Mouse (Mus musculus) neutrophil, adult 59 days (primary cell): ENCODE results near the gene Zbtb4. TPM values are rescaled to one million over a fixed set of nuclear protein-coding genes. Genes with fewer than 3 reads are reported as not detected.

Source experiments
- total RNA-seq, 2 experiments: library from RNA; stranded (reverse); gene quantifications; 1 replicate in 1 of 2; 2 replicates in 1 of 2; pipeline ENCODE4 v1.2.4; 2023

Gene Zbtb4
- total RNA-seq: 1 to 10 TPM; 2.8 to 2.9 TPM

GRCm38 (mm10) chr11:69765221-69766125 is at the start of gene Zbtb4:
Gene Zbtb4, plus strand, starts transcription at chr11:69765912.

GRCm38 (mm10) chr11:69758478-69758970 is 7.2 kb upstream of the Zbtb4 start, which contains the start of gene Polr2a:
Gene Polr2a, minus strand, starts transcription at chr11:69758637.

GRCm38 (mm10) chr11:69761868-69762267 is 3.8 kb upstream of the Zbtb4 start, which contains the start of gene Slc35g3:
Gene Slc35g3, minus strand, starts transcription at chr11:69761968.

GRCm38 (mm10) chr11:69795168-69795982 is 29.7 kb downstream of the Zbtb4 start, which contains the start of gene Chrnb1:
Gene Chrnb1, minus strand, starts transcription at chr11:69795943.

GRCm38 (mm10) chr11:69801379-69801977 is 35.8 kb downstream of the Zbtb4 start, which contains the start of gene Fgf11:
Gene Fgf11, minus strand, starts transcription at chr11:69801857.

GRCm38 (mm10) chr11:69804972-69805909 is 39.5 kb downstream of the Zbtb4 start, which contains the start of gene Tmem102:
Gene Tmem102, minus strand, starts transcription at chr11:69805624.

GRCm38 (mm10) chr11:69815155-69815554 is 49.4 kb downstream of the Zbtb4 start, which contains the start of gene Gm39566:
Gene Gm39566, minus strand, starts transcription at chr11:69815298.

GRCm38 (mm10) chr11:69818365-69818764 is 52.7 kb downstream of the Zbtb4 start, which contains the start of gene Spem2:
Gene Spem2, minus strand, starts transcription at chr11:69818465.

GRCm38 (mm10) chr11:69822080-69822479 is 56.4 kb downstream of the Zbtb4 start, which contains the start of gene Spem1:
Gene Spem1, minus strand, starts transcription at chr11:69822180.

Other genes starting within 250 kb of the Zbtb4 start
- gene Dnah2, start 216.8 kb upstream of the Zbtb4 start, total RNA-seq: 1 to 10 TPM; 2.6 to 6.5 TPM
- gene Efnb3, start 205.7 kb upstream of the Zbtb4 start, total RNA-seq: under 1 TPM in 1 of 2 experiments, not detected in 1; 0.24 TPM
- 10 to 100 TPM in 1 of 2 experiments, 1 to 10 TPM in 1; 9.1 to 11.8 TPM for gene Wrap53, start 185.7 kb upstream of the Zbtb4 start, total RNA-seq
- gene Trp53, start 185.6 kb upstream of the Zbtb4 start, total RNA-seq: 10 to 100 TPM; 52.9 to 58.1 TPM
- gene Atp1b2, start 160.0 kb upstream of the Zbtb4 start, total RNA-seq: 1 to 10 TPM in 1 of 2 experiments, under 1 TPM in 1; 0.90 to 4.0 TPM
- gene Shbg, start 148.0 kb upstream of the Zbtb4 start, total RNA-seq: not detected
- not detected for gene Sat2, start 143.9 kb upstream of the Zbtb4 start, total RNA-seq
- 10 to 100 TPM; 39.1 to 51.4 TPM for gene Fxr2, start 132.9 kb upstream of the Zbtb4 start, total RNA-seq
- gene Sox15, start 110.6 kb upstream of the Zbtb4 start, total RNA-seq: under 1 TPM in 1 of 2 experiments, not detected in 1; 0.62 TPM
- gene Mpdu1, start 103.3 kb upstream of the Zbtb4 start, total RNA-seq: 10 to 100 TPM; 54.1 to 58.1 TPM
- gene Cd68, start 99.8 kb upstream of the Zbtb4 start, total RNA-seq: 100 to 1,000 TPM; 111 to 170 TPM
- 100 to 1,000 TPM; 570 to 577 TPM for gene Eif4a1, start 93.5 kb upstream of the Zbtb4 start, total RNA-seq
- 10 to 100 TPM; 66.6 to 83.8 TPM for gene Senp3, start 83.8 kb upstream of the Zbtb4 start, total RNA-seq
- gene Tnfsf13, start 80.1 kb upstream of the Zbtb4 start, total RNA-seq: 10 to 100 TPM; 12.1 to 17.1 TPM
- gene Tnfsf12, start 70.1 kb upstream of the Zbtb4 start, total RNA-seq: 10 to 100 TPM in 1 of 2 experiments, 1 to 10 TPM in 1; 6.9 to 12.4 TPM
- 1 to 10 TPM; 4.5 to 7.2 TPM for gene Tnfsfm13, start 69.8 kb upstream of the Zbtb4 start, total RNA-seq
- 10 to 100 TPM; 81.5 to 86.5 TPM for gene Polr2a, start 7.3 kb upstream of the Zbtb4 start, total RNA-seq
- not detected for gene Slc35g3, start 3.9 kb upstream of the Zbtb4 start, total RNA-seq
- gene Chrnb1, start 30.0 kb downstream of the Zbtb4 start, total RNA-seq: 1 to 10 TPM in 1 of 2 experiments, under 1 TPM in 1; 0.86 to 1.8 TPM
- under 1 TPM in 1 of 2 experiments, not detected in 1; 0.11 TPM for gene Fgf11, start 35.9 kb downstream of the Zbtb4 start, total RNA-seq
- gene Tmem102, start 39.7 kb downstream of the Zbtb4 start, total RNA-seq: not detected
- gene Gm39566, start 49.4 kb downstream of the Zbtb4 start, total RNA-seq: not detected
- gene Spem2, start 52.6 kb downstream of the Zbtb4 start, total RNA-seq: not detected
- gene Spem1, start 56.3 kb downstream of the Zbtb4 start, total RNA-seq: not detected
- gene Nlgn2, start 71.9 kb downstream of the Zbtb4 start, total RNA-seq: 1 to 10 TPM; 1.5 to 1.8 TPM
- gene Tmem256, start 72.6 kb downstream of the Zbtb4 start, total RNA-seq: 100 to 1,000 TPM in 1 of 2 experiments, 10 to 100 TPM in 1; 99.9 to 101 TPM
- gene Plscr3, start 80.5 kb downstream of the Zbtb4 start, total RNA-seq: 10 to 100 TPM; 34.4 to 38.0 TPM
- not detected for gene Tnk1, start 92.8 kb downstream of the Zbtb4 start, total RNA-seq
- gene Tmem95, start 112.1 kb downstream of the Zbtb4 start, total RNA-seq: not detected
- 1 to 10 TPM; 8.4 to 8.8 TPM for gene Kctd11, start 115.5 kb downstream of the Zbtb4 start, total RNA-seq
- 100 to 1,000 TPM; 261 to 285 TPM for gene Acap1, start 129.6 kb downstream of the Zbtb4 start, total RNA-seq
- gene 2810408A11Rik, start 135.1 kb downstream of the Zbtb4 start, total RNA-seq: 1 to 10 TPM in 1 of 2 experiments, under 1 TPM in 1; 0.95 to 1.9 TPM
- 10 to 100 TPM; 17.9 to 18.5 TPM for gene Neurl4, start 135.2 kb downstream of the Zbtb4 start, total RNA-seq
- gene Gps2, start 148.0 kb downstream of the Zbtb4 start, total RNA-seq: 10 to 100 TPM; 75.4 to 79.7 TPM
- gene Eif5a, start 156.0 kb downstream of the Zbtb4 start, total RNA-seq: 100 to 1,000 TPM; 498 to 503 TPM
- not detected for gene Ybx2, start 169.9 kb downstream of the Zbtb4 start, total RNA-seq
- under 1 TPM; 0.55 to 0.60 TPM for gene Slc2a4, start 182.3 kb downstream of the Zbtb4 start, total RNA-seq
- gene Cldn7, start 198.9 kb downstream of the Zbtb4 start, total RNA-seq: not detected
- 10 to 100 TPM; 65.2 to 68.4 TPM for gene Ctdnep1, start 215.2 kb downstream of the Zbtb4 start, total RNA-seq
- 10 to 100 TPM; 25.3 to 27.8 TPM for gene Elp5, start 216.6 kb downstream of the Zbtb4 start, total RNA-seq
- 100 to 1,000 TPM; 537 TPM for gene Gabarap, start 225.2 kb downstream of the Zbtb4 start, total RNA-seq
- gene Phf23, start 229.9 kb downstream of the Zbtb4 start, total RNA-seq: 10 to 100 TPM; 43.3 to 47.1 TPM
- gene Dvl2, start 234.7 kb downstream of the Zbtb4 start, total RNA-seq: 10 to 100 TPM; 17.5 to 21.4 TPM
- 10 to 100 TPM; 34.6 to 40.2 TPM for gene Acadvl, start 249.5 kb downstream of the Zbtb4 start, total RNA-seq